Mouse (Mus musculus) midbrain, embryonic 11.5 days (tissue): Measurements from ENCODE around the gene Mcidas. TPM values are rescaled to one million over a fixed set of nuclear protein-coding genes. Genes with fewer than 3 reads are reported as not detected.
"Not testable (repeated sequence)": the region's sequence is repeated elsewhere in the genome, so short reads cannot be mapped to it uniquely, and the experiment has no call there.

Experiments
- ATAC-seq: fragments of 200-750 bp; cut with Nextera tagmentation; 2 replicates; pipeline ENCODE4 v1.8.0; 2017; ENCODE audit warnings: moderate TSS enrichment, moderate library complexity; ENCODE audit not compliant: low FRiP score
- DNase-seq: peaks from one replicate; pipeline ENCODE4 v3.0.0; 2015; ENCODE audit warnings: low spot score; ENCODE audit errors: missing footprints
- H3K27ac ChIP-seq: fragments of 300-500 bp; sonication (generic); 2 replicates; pipeline ENCODE4 v1.5.1; 2014; ENCODE audit warnings: low read depth, low read length
- H3K27me3 ChIP-seq: fragments of 300-500 bp; sonication (generic); 2 replicates; pipeline ENCODE4 v1.6.1; 2014; ENCODE audit warnings: mild to moderate bottlenecking, low read length, moderate library complexity, mixed read lengths; ENCODE audit not compliant: control insufficient read depth, insufficient read depth
- H3K36me3 ChIP-seq: fragments of 300-500 bp; sonication (generic); 2 replicates; pipeline ENCODE4 v1.6.1; 2014; ENCODE audit warnings: mild to moderate bottlenecking, low read length, moderate library complexity, mixed read lengths; ENCODE audit not compliant: control insufficient read depth, insufficient read depth
- H3K4me1 ChIP-seq: fragments of 300-500 bp; sonication (generic); 2 replicates; pipeline ENCODE4 v1.6.1; 2014; ENCODE audit warnings: low read length; ENCODE audit not compliant: control insufficient read depth, insufficient read depth
- H3K4me2 ChIP-seq: fragments of 300-500 bp; sonication (generic); 2 replicates; pipeline ENCODE4 v1.6.1; 2014; ENCODE audit warnings: mild to moderate bottlenecking, moderate library complexity
- H3K4me3 ChIP-seq: fragments of 300-500 bp; sonication (generic); 2 replicates; pipeline ENCODE4 v1.5.1; 2014; ENCODE audit warnings: low read depth, low read length
- H3K9ac ChIP-seq: fragments of 300-500 bp; sonication (generic); 2 replicates; pipeline ENCODE4 v1.6.1; 2014; ENCODE audit warnings: low read length
- H3K9me3 ChIP-seq: fragments of 300-500 bp; sonication (generic); 2 replicates; pipeline ENCODE4 v1.6.1; 2016; ENCODE audit warnings: low read length; ENCODE audit not compliant: control insufficient read depth
- WGBS: fragments of 180-500 bp; shearing (Covaris S2); extraction: QIAGEN DNeasy Blood & Tissue Kit; methylation state at CpG from one replicate; pipeline ENCODE4 v1.1.7; 2014; 5-methylcytosine and 5-hydroxymethylcytosine counted together
- polyA plus RNA-seq: library from polyadenylated mRNA; unstranded; fragments of >200 nt; fragmentation: Nextera tagmentation; extraction: Ambion mirVana; gene quantifications from 2 replicates; pipeline ENCODE4 v1.2.1, GENCODE M21; 2014

Gene Mcidas
- polyA plus RNA-seq, 1 experiment from 2014 or later: 0.12 TPM

DNA sequence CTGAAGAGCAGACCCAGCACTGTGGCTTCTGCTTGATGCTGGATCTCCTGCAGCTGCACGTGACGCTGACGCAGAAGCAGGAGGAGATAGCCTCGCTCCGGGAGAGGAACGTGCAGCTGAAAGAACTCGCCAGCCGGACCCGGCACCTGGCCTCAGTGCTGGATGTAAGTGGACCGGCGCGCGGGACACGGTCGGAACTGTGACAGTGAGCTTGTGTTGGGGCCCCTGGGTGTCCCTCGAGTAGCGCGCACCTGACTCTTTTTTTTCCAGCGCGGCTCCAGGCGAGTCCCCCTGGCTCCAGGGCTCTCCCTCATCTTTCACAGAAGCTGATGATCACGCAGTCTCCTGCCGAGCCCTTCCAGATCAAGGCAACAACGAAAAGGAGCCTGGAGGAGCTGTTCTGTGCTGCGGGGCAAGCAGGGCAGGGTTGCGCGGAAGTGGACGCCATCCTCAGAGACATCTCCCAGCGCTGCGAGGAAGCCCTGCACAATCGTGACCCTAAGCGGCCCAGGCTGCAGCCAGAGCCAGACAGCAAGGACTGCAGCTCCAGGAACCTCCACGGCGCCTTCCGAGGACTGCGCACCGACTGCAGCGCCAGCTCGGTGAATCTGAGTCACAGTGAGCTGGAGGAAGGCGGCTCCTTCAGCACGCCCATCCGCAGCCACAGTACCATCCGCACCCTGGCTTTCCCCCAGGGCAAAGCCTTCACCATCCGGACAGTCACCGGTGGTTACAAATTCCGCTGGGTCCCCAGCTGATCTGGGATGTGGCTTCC lies 5.0 kb downstream of the Mcidas start:
- Histone ChIP-seq H3K4me3 (peak overlapping the region; percentile 40), H3K9me3 (no peaks in the 10 kb centered on the region), H3K4me2 (peak overlapping the region; percentile 80), H3K27me3 (peaks cover 67% of the 10 kb centered on the region), H3K36me3 (no peaks in the 10 kb centered on the region), H3K4me1 (peaks cover 3% of the 10 kb centered on the region), H3K9ac (peak overlapping the region; percentile 44; the same call in 1 of the 2 replicates), H3K27ac (no peak overlapping the region)
- peak; percentile 51 for ATAC-seq
- WGBS: under 1% methylated on average over 46 of the region's 46 CpGs
- peak; percentile 95 for DNase-seq

DNA sequence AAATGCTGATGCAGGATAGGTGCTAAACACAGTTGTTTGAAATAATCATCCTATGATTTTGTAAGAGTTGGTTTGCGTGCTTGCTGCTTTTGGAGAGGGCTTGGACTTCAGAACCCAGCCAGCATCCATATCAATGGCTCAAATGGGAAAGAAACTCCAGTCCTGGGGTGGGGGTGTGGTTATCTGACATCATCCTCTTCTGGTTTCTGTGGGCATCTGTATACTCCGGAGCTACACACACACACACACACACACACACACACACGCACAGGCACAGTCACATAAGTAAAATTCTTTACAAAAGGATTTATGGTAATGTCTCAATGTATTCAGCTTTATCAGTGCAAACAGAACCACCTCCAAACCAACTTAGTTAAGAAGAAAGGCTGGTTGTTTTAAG lies 6.4 kb downstream of the Mcidas start:
- no peaks in the 10 kb centered on the region for H3K4me1 ChIP-seq
- peaks cover 52% of the 10 kb centered on the region for H3K27me3 ChIP-seq
- ATAC-seq: no peak
- H3K9ac ChIP-seq: no peak overlapping the region
- H3K4me3 ChIP-seq: no peak overlapping the region
- peak; percentile 81 for DNase-seq
- no peaks in the 10 kb centered on the region for H3K36me3 ChIP-seq
- no peak overlapping the region for H3K4me2 ChIP-seq
- 91% methylated on average over 3 of the region's 3 CpGs for WGBS
- H3K27ac ChIP-seq: no peak overlapping the region
- no peaks in the 10 kb centered on the region for H3K9me3 ChIP-seq

DNA sequence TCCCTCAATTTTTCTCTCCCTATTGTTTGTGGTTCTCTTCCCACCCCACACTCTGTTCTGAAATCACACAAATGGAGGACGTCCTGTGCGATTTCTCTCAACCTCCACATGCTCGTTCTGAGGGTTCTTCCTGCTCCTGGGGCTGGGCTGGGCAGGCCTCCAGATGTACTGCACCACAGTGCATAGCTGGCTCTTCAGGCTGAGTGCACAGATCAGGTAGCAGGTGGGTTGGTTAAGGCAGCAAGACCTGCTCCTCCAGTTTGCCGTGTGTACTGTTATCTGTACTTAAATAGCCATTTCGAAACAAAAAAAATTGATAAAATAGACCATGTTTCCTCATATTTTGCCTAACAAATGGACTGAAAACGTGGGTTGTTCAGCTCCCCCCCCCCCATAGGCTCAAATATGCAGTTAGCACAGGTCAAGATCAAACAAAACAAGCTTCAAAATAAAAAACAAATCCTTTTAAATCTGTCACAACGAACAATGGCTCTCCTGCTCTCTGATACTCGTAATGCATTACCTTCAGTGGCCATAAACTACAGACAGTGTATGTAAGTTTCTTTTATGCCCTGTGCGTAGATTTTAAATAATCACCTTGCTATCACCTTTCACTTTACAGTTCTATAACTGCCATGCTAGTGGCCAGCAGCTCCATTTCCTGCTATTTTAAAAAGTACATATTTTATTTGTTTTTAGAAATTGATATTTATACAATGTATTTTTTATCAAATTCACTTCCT lies 7.1 kb downstream of the Mcidas start:
- DNase-seq: no peak
- Histone ChIP-seq H3K27ac (no peak overlapping the region), H3K27me3 (peaks cover 47% of the 10 kb centered on the region), H3K9me3 (no peaks in the 10 kb centered on the region), H3K9ac (no peak overlapping the region), H3K4me3 (no peak overlapping the region), H3K4me2 (no peak overlapping the region), H3K36me3 (no peaks in the 10 kb centered on the region), H3K4me1 (no peaks in the 10 kb centered on the region)
- WGBS: 72% methylated on average over 9 of the region's 9 CpGs
- ATAC-seq: no peak

DNA sequence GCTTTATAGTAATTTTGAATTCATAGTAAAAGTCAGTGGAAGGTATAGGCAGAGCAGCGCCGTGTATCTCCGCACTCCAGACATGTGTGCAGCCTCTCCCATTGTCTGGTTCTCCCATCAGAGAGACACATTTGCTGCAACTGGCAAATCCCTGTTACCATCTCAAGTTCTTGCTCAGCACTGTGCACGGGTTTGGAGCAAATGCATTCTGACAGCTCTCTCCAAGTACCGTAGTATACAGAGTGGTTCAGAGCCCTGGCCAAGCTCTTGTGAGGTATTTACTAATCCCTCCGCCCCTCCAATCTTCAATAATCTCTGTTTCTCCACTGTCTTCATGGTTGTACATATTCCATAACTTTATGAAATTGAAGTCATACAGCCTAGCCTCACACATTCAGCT lies 19.0 kb downstream of the Mcidas start:
- WGBS: 85% methylated on average over 6 of the region's 6 CpGs
- no peak for ATAC-seq
- Histone ChIP-seq H3K4me3 (no peak overlapping the region), H3K9me3 (no peaks in the 10 kb centered on the region), H3K27me3 (no peaks in the 10 kb centered on the region), H3K4me2 (no peak overlapping the region), H3K4me1 (no peaks in the 10 kb centered on the region), H3K9ac (no peak overlapping the region), H3K27ac (no peak overlapping the region), H3K36me3 (no peaks in the 10 kb centered on the region)
- no peak for DNase-seq

DNA sequence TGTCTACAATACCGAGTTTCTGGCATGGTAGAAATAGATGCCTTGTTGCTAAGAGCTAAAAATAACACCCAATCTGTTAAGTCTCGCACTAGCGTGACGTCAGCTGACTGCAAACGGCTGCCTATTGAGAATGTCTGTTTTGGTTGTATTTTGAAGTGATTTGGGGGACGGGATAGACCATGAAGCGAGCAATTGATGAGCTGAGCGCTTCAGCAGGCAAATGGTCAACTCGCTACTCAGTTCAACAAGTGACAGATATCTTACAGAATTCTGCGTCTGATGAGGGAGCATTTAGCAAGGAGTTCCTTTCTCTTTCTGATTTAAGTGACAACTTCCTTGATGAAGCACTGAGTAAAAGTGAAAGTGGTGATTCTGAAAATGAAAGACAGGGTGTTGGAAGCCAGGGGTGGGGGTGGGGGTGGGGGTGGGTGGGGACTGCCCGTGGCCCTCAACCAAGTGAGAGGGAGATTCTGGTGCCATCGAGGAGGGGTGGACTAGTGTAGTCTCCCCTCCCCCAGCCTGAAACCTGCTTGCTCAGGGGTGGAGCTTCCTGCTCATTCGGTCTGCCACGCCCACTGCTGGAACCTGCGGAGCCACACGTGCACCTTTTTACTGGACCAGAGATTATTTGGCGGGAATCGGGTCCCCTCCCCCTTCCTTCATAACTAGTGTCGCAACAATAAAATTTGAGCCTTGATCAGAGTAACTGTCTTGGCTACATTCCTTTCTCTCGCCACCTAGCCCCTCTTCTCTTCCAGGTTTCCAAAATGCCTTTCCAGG lies 19.7 kb downstream of the Mcidas start:
- 64% methylated on average over 18 of the region's 20 CpGs for WGBS
- ATAC-seq, H3K9me3 ChIP-seq, H3K4me2 ChIP-seq, H3K9ac ChIP-seq, H3K36me3 ChIP-seq, H3K27ac ChIP-seq, H3K4me1 ChIP-seq, DNase-seq, H3K4me3 ChIP-seq, H3K27me3 ChIP-seq: not testable (repeated sequence)

DNA sequence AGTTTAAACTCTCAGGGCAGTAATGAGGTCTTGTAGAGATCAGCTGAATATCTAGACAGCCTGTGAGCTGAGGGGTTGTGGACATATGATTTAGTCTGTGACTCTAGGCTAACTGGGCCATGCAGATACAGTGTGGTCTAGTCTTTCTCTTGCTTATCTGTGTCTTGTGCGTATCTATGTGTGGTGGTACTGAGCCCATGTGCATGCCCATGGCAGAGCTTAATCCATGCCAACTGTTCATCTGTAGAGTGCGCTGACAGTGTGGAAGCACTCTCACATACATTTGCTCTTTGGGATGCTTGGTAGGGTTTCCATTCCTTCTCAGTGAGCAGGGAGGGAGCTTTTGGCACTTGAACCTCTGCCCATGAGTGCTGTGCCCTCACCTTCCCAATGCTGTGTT lies 27.9 kb downstream of the Mcidas start:
- H3K9me3 ChIP-seq: no peaks in the 10 kb centered on the region
- no peaks in the 10 kb centered on the region for H3K27me3 ChIP-seq
- no peak overlapping the region for H3K4me2 ChIP-seq
- H3K4me3 ChIP-seq: no peak overlapping the region
- H3K27ac ChIP-seq: no peak overlapping the region
- 89% methylated on average over 2 of the region's 2 CpGs for whole genome bisulfite sequencing
- no peak for DNase-seq
- H3K36me3 ChIP-seq: no peaks in the 10 kb centered on the region
- no peak overlapping the region for H3K9ac ChIP-seq
- H3K4me1 ChIP-seq: no peaks in the 10 kb centered on the region
- no peak for ATAC-seq

DNA sequence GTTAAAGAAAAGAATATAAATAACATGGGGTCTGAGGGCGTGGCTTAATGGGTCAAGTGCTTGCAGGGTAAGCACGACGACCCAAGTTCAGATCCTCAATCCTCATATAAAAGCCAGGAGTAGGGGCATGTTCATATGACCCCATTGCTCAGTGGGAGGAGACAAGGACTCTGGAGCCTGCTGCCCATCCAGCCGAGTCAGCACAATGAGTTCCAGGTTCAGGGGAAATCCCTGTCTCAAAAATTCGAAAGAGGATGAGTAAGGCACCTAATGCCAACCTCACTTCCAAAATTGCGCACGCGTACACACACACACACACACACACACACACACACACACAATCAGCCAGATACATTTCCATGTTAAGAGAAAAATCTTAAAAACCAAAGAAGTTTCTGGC lies 28.8 kb downstream of the Mcidas start:
- ATAC-seq (no peak), DNase-seq (no peak)
- Histone ChIP-seq H3K9ac (no peak overlapping the region), H3K36me3 (no peaks in the 10 kb centered on the region), H3K9me3 (no peaks in the 10 kb centered on the region), H3K4me3 (no peak overlapping the region), H3K4me1 (no peaks in the 10 kb centered on the region), H3K27ac (no peak overlapping the region), H3K27me3 (no peaks in the 10 kb centered on the region), H3K4me2 (no peak overlapping the region)
- WGBS: 72% methylated on average over 8 of the region's 8 CpGs

DNA sequence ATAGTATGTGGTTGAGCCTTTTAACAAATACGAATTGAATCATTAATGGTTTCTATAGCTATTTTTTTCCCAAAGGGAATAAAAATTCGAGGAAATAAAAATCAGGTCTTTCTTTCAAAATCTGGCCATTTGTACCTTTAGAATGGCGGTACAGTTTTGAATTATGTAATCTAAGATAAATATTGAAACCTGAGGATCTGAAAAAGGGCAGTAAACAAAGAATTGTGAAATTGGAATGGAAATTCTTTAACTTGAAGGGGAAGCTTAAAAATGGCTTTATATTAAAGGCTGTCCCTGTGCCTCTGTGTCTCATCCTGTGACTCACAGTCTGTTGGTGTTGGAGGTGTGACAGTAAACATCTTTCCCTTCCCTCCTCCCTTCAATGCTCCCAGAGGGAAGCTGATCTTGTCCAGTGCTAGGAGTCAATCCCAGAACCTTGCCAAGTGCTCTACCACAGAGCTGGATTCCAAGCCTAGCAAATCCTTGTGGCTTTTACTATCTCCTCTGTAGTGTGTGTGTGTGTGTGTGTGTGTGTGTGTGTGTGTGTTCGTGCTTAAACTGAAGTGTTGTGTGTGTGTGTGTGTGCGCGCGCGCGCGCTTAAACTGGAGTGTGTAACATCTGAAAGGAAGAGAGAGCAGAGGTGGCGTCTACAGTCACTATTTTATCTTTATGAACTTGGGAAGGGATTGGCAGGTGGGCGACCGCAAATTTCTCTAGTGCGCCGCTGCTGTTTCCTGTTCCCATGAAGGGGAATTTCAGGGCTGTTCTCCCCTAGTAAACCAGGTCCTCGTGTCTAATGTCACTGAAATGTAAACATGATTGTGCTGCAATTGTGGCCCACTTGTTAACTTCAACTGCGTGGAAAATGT lies 29.9 kb downstream of the Mcidas start:
- DNase-seq (no peak), ATAC-seq (no peak)
- H3K4me1 ChIP-seq: no peaks in the 10 kb centered on the region
- no peak overlapping the region for H3K4me3 ChIP-seq
- WGBS: 90% methylated on average over 17 of the region's 17 CpGs
- no peak overlapping the region for H3K9ac ChIP-seq
- H3K27me3 ChIP-seq: no peaks in the 10 kb centered on the region
- H3K4me2 ChIP-seq: no peak overlapping the region
- H3K36me3 ChIP-seq: no peaks in the 10 kb centered on the region
- H3K9me3 ChIP-seq: no peaks in the 10 kb centered on the region
- H3K27ac ChIP-seq: no peak overlapping the region
